Mouse (Mus musculus) thymus, postnatal 10 days (tissue): ENCODE results near the gene Jmjd6.
"Not testable (repeated sequence)": the region's sequence is repeated elsewhere in the genome, so short reads cannot be mapped to it uniquely, and the experiment has no call there.

Experiments used
- DNase-seq, 2 experiments: peaks; one replicate each; pipeline ENCODE4 v3.0.0; 2021; ENCODE audit warnings: low spot score in 2 of 2

Jmjd6 gene

DNA sequence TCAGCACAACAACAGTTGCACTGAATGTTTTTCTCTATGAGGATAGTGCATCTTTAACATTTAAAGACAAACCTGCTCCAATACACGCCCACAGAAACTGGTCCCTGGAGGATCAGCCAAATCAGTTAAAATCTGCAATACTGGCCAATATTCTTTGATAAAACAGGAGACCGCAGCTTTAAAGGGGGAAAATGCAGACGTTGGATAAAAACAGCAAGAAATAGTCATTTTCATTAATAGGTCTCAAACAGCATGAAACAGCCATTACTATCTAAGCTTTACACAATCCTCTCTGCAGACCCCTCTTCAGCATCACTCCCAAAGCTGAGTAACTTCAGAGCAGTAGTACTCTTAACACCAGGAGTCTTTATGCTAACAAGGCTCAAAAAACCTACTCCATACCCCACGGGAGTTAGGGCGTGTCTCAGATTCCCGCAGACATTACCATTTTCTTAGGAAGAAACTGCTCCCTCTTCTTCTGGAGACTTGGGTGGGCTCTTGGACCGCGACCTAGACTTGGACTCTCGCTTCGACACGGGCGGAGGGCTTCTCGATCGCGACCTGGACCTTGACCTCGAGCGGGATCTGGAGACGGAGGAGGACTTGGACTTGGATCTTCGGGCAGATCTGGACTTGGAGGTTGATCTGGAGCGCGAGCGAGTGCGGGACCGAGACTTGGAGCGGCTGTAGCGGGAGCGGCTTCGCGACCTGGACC lies 8.5 kb upstream of the Jmjd6 start:
- no peak for DNase-seq

GRCm38 (mm10) chr11:116850833-116851477 lies 7.7 kb upstream of the Jmjd6 start:
- no peak for DNase-seq

GRCm38 (mm10) chr11:116850085-116850484 lies 6.8 kb upstream of the Jmjd6 start:
- DNase-seq: no peak

DNA sequence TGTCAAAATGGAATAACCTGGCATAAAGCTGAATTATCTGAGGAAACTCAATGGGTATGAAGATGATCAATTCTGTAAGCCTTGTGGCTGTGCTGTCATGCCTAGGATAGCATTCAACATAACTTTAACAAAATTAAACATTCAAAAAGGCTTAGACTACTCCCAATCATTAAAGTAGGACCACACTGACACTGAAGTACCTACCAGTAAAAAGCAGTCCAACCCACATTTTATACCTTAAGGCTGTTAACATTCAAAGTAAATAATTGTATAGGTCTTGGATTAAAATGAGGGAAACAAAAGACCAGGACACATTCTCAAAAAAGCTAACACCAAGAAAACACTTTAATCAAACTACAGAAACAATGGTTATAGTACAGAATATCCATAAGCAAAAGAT lies 6.3 kb upstream of the Jmjd6 start:
- no peak for DNase-seq

DNA sequence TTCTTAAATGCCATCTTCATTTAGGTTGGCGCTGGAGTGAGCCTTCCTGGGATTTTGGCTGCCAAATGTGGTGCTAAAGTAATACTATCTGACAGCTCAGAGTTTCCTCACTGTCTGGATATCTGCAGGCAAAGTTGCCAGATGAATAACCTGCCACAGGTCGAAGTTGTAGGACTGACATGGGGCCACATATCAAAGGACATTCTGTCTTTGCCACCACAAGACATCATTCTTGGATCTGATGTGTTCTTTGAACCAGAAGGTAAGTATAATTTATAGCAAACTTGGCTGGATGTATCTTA lies 5.6 kb upstream of the Jmjd6 start:
- DNase-seq: not testable (repeated sequence)

DNA sequence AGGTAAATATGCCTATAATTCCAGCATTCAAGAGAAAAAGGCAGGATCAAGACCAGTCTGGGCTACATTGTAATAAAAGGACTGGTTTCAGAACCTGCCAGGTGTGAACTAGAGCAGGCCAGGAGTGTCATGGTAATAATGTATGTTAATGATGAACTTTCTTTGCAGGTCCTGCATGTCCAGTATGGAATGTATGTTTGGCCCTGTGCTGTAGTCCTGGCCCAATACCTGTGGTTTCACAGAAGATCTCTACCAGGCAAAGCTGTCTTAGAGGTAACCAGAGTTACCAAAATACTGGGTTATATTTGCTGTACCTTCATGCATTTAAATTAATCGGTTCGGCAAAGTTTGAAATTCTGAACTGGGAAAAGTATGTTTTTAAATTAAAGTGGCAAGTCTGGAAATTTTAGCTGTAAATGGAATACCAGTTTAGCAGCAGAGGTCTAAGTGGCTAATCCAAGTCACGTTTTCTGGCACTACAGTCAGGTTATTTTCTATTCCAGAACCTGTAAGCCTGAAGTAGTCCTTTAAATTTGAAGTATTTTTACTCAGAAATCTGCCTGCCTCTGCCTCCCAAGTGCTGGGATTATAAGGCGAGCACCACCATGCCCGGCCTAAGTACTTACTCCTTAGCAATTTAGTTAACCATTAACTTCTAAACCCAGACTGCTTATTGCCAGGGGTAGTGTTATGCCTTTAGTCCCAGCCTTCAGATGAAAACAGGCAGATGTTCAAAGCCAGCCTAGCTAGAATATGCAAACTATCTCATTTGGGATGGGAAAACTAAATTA lies 5.0 kb upstream of the Jmjd6 start:
- DNase-seq: no peak

GRCm38 (mm10) chr11:116847187-116848085 lies 4.2 kb upstream of the Jmjd6 start:
- DNase-seq: no peak

DNA sequence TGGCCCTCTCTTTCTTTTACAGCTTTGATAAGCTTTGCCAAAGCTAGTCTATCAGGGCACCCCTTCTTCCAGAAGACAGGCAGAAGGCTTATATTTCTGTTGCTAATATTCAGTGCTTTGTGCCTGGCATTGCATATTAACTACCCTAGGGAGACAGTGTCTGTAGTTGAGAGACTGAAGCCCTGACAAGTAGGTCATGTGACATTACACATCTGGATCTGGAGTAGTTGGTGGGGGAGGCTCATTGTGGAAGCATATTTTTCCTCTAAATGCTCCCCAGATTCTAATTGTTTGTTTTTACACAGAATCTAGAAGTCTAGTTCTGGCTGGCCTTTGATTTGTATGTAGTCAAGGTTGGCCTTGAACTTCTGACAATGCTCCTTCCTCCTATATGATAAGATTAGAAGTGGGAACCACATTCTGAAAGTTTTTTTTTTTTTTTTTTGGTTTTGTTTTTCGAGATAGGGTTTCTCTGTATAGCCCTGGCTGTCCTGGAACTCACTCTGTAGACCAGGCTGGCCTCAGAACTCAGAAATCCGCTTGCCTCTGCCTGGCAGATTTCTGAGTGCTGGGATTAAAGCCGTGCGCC lies 3.4 kb upstream of the Jmjd6 start:
- DNase-seq: no peak

- peak; percentile 59 to 64 for DNase-seq
Observed at GRCm38 (mm10) chr11:116842531-116843260, 553 bp downstream of the Jmjd6 start.

DNA sequence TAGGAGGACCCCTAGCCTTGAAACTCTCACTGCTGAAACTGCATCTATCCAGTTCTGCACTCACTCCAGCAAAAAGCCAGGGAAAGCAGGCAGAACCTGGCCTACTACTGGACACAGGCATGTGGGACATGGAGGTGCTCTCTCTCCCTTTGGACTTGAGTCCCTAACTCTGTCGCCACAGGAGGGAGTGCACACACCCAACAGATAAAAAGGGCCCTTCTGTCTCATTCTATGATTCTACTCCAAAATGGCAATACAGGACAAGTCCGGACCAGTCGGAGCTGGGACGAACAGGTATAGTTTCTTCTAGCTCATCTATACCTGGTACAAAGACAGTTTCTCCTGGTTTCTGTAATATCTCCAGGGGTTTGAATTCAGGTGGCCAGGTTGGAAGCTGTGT lies 2.5 kb downstream of the Jmjd6 start:
- no peak for DNase-seq

DNA sequence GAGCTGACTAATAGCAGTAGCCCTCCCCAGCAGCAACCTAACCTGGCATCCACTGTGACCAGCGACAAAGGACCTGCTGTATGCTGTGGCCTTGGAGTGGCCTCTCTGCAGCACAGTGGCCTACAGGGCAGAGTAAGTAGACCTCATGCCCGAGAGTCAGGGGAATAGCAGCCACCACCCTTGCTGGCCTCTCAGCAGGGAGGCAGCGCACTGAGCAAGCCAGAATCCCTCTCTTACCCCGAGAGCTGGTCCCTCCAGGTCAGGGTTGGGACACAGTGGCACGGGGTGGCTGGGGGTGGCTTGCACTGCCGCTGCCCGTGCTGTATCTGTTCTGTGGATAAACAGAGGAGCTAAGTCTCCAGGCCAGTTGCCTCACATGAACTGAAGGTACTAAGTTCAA lies 3.6 kb downstream of the Jmjd6 start:
- no peak for DNase-seq

DNA sequence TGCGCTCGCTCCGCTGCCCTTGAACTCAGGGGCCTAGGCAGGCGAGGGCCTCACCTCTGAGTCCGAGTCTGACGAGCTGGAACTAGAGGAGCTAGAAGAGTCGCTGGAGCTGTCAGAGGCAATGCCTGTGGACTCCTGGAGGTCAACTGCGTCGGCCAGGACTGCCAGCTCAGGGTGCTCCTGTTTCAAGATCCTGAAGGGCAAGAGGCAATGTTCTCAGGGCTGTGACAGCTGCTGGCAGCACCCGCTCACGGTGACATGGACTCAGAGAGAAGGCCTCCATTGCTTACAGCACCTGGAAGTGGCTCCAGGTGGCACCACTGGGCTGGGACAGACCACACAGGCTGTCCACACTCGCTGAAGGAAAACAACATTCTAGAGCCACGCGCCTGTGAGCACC lies 4.3 kb downstream of the Jmjd6 start:
- DNase-seq: no peak

- DNase-seq: no peak
Observed at GRCm38 (mm10) chr11:116837441-116837840, 5.8 kb downstream of the Jmjd6 start.

DNA sequence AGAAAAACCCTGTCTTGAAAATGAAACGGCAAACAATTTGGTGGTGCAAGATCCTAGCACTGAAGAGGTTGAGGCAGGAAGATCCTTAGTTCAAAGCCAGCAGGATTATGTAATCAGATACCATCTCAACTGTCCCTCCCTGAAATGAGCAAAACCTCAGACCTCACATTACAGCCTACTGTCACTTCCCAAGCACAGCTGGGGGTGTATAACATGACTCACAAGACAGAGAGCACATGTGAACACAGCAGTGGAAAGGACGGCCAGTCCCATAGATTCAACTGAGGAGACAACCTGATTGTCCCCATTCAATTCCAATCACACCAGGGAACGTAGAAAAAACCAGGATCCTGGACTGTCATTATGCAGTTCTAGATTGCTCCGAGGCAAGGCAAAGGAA lies 7.0 kb downstream of the Jmjd6 start:
- DNase-seq: no peak

GRCm38 (mm10) chr11:116834954-116835353 lies 8.3 kb downstream of the Jmjd6 start:
- DNase-seq: no peak

DNA sequence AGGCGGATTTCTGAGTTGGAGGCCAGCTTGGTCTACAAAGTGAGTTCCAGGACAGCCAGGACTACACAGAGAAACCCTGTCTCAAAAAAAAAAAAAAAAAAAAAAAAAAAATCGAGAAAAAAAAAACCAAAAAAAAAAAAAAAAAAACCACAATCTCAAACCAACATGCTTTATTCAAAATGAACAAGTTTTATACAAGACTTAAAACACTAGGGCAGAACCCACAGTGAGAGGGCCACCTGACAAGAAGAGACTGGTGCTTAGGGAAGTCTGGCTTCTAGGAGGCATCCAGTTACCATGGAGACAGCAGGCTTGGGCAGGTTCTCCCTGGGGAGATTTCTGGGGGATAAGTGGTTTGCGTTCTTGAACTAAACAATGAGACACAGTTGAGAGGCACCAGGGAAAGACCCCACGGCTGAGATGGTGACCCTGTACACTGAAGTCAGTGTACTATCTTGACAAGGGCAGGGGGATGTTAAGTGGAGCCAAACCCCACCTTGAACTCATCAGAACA lies 11.0 kb downstream of the Jmjd6 start:
- no peak for DNase-seq

DNA sequence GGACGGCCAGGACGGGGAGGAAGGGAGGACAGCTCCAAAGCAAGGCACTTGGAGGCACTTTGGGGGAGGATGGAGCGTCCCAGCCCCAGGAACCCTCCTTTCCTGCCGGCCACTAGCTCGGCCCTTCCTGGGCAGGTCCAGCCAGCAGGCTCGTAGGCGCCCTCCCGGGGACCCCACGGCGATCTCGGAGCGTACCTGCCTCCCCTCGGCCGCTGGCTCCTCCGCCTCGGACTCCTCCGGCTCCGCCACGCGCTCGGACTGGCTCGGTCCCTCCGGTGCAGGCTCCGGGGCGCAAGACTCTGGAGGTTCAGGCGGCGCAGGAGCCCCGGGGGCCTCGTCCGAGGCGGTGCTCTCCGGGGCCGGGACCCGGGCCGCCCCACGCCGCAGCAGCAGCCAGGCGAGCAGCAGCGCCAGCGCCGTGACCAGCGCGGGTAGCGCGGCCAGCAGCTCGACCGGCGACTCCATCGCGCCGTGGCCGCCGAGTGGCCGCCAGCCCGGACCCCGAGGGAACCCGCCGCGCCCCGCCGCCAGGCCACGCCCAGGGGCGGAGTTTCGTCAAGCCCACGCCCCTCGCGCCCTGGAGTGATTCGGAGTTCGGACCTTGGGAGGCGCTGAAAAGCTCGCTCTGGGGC lies 15.6 kb downstream of the Jmjd6 start, which contains the start of gene Mxra7:
TSS of gene Mxra7 (minus strand) at position 513 of the 632 bp plus-strand sequence.
- peak in 1 of 2 experiments; percentile 53 for DNase-seq

DNA sequence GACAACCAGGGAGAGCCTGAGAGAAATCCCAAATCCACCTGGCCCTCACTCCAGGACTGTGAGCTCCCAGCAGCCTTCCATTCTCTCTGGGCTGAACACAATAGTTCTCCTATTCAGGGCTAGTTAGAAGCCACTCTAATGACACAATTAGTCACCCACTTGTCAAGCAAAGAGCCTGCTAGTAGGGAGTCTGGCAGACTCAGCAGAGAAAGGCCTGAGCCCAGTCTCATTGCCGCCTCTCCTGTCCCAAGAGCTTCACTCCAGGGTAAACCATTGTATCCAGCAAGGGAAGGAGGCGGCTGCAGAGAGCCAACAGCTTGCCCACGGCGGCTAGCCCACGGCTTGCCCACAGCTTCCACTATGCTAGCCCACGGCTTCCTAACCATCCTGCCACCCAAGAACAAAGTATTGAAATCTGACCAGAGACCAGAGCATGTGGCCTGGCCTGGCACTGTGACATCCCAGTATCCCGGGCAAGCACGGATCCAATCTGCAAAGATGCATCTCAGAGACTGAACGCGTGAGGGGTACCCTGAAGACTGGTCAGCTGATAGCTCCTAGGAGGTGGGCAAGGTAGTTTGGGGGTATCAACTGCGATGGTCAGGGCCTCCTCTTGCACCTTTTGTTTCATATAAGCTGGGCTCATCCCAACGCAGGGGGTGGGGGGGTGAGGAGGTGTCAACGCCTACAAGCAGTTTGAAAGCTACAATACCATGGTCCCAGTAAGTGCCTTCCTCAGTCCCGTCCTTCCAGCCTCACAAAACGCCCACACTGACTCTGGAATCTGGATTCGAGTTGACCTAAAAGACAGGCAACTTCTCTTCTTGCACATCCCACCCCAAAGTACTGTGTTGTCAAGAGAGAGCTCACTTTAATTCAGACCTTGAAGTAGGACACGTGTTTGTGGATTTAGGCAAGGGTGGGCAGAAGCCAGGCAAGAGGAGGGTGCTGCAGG lies 16.4 kb downstream of the Jmjd6 start:
- DNase-seq: no peak

- DNase-seq: no peak
Observed at GRCm38 (mm10) chr11:116825230-116825629, 18.0 kb downstream of the Jmjd6 start.
